Mouse (Mus musculus) heart, embryonic 11.5 days (tissue): ENCODE measurements around the gene Rai1. TPM values are rescaled to one million over a fixed set of nuclear protein-coding genes. Genes with fewer than 3 reads are reported as not detected.

Experiments
- ATAC-seq: fragments of 200-750 bp; cut with Nextera tagmentation; replicated peaks from 2 replicates; pipeline ENCODE4 v1.8.0; 2017; ENCODE audit warnings: moderate library complexity; ENCODE audit not compliant: insufficient number of reproducible peaks, low FRiP score, low TSS enrichment
- H3K27ac ChIP-seq: fragments of 300-500 bp; sonication (generic); 2 replicates; pipeline ENCODE4 v1.5.1; 2014; ENCODE audit warnings: mild to moderate bottlenecking, low read depth, low read length
- H3K27me3 ChIP-seq: fragments of 300-500 bp; sonication (generic); 2 replicates; pipeline ENCODE4 v1.6.1; 2014; ENCODE audit warnings: mild to moderate bottlenecking, low read length, mixed read lengths; ENCODE audit not compliant: control insufficient read depth, insufficient read depth
- H3K36me3 ChIP-seq: fragments of 300-500 bp; sonication (generic); 2 replicates; pipeline ENCODE4 v1.6.1; 2014; ENCODE audit warnings: mild to moderate bottlenecking, low read length, moderate library complexity, mixed read lengths; ENCODE audit not compliant: control insufficient read depth, insufficient read depth
- H3K4me1 ChIP-seq: fragments of 300-500 bp; sonication (generic); 2 replicates; pipeline ENCODE4 v1.6.1; 2014; ENCODE audit warnings: low read length; ENCODE audit not compliant: control insufficient read depth, insufficient read depth
- H3K4me2 ChIP-seq: fragments of 300-500 bp; sonication (generic); 2 replicates; pipeline ENCODE4 v1.6.1; 2014; ENCODE audit warnings: mild to moderate bottlenecking, moderate library complexity
- H3K4me3 ChIP-seq: fragments of 300-500 bp; sonication (generic); 2 replicates; pipeline ENCODE4 v1.5.1; 2014; ENCODE audit warnings: low read depth, low read length
- H3K9ac ChIP-seq: fragments of 300-500 bp; sonication (generic); 2 replicates; pipeline ENCODE4 v1.6.1; 2014; ENCODE audit warnings: mild to moderate bottlenecking, low read depth, low read length, moderate library complexity
- H3K9me3 ChIP-seq: fragments of 300-500 bp; sonication (generic); replicated peaks from 2 replicates; pipeline ENCODE4 v1.6.1; 2016; ENCODE audit warnings: low read length; ENCODE audit not compliant: control insufficient read depth
- WGBS: fragments of 180-500 bp; shearing (Covaris S2); extraction: QIAGEN DNeasy Blood & Tissue Kit; methylation state at CpG from one replicate; pipeline ENCODE4 v1.1.7; 2014; ENCODE audit not compliant: insufficient replicate concordance; 5-methylcytosine and 5-hydroxymethylcytosine counted together
- polyA plus RNA-seq: library from polyadenylated mRNA; unstranded; fragments of >200 nt; fragmentation: Nextera tagmentation; extraction: Ambion mirVana; gene quantifications from 2 replicates; pipeline ENCODE4 v1.2.1, GENCODE M21; 2014

Gene Rai1
- polyA plus RNA-seq, 1 experiment from 2014 or later: 24.4 TPM

GRCm38 (mm10) chr11:60193556-60193955, 88.7 kb downstream of the Rai1 start:
- Histone ChIP-seq H3K27me3 (no peaks in the 10 kb centered on the region), H3K4me2 (no peak overlapping the region), H3K4me1 (peaks cover 6% of the 10 kb centered on the region), H3K9ac (no peak overlapping the region), H3K9me3 (peaks cover 8% of the 10 kb centered on the region), H3K4me3 (no peak overlapping the region), H3K36me3 (peaks cover 59% of the 10 kb centered on the region), H3K27ac (no peak overlapping the region)
- ATAC-seq: no peak
- 87% methylated on average over 4 of the region's 4 CpGs for WGBS

- peaks cover 46% of the 10 kb centered on the region for H3K36me3 ChIP-seq
- H3K27me3 ChIP-seq: no peaks in the 10 kb centered on the region
- no peak overlapping the region for H3K4me3 ChIP-seq
- no peak overlapping the region for H3K27ac ChIP-seq
- ATAC-seq: no peak
- H3K9ac ChIP-seq: no peak overlapping the region
- H3K4me1 ChIP-seq: peaks cover 10% of the 10 kb centered on the region
- H3K9me3 ChIP-seq: peaks cover 8% of the 10 kb centered on the region
- no peak overlapping the region for H3K4me2 ChIP-seq
These were observed 90.3 kb downstream of the Rai1 start for GRCm38 (mm10) chr11:60195108-60195507.

- no peak for ATAC-seq
- Histone ChIP-seq H3K27me3 (no peaks in the 10 kb centered on the region), H3K9me3 (peaks cover 8% of the 10 kb centered on the region), H3K4me3 (no peak overlapping the region), H3K27ac (no peak overlapping the region), H3K4me2 (no peak overlapping the region), H3K36me3 (peaks cover 49% of the 10 kb centered on the region), H3K9ac (no peak overlapping the region), H3K4me1 (peaks cover 10% of the 10 kb centered on the region)
- WGBS: 80% methylated on average over 5 of the region's 5 CpGs
These were observed 91.5 kb downstream of the Rai1 start for GRCm38 (mm10) chr11:60196344-60196743.

GRCm38 (mm10) chr11:60197998-60198619, 93.3 kb downstream of the Rai1 start:
- Histone ChIP-seq H3K27me3 (no peaks in the 10 kb centered on the region), H3K27ac (no peak overlapping the region), H3K9ac (no peak overlapping the region), H3K9me3 (peaks cover 8% of the 10 kb centered on the region), H3K4me2 (no peak overlapping the region), H3K36me3 (peaks cover 50% of the 10 kb centered on the region), H3K4me1 (peaks cover 4% of the 10 kb centered on the region), H3K4me3 (no peak overlapping the region)
- WGBS: 78% methylated on average over 24 of the region's 24 CpGs
- no peak for ATAC-seq

- H3K27ac ChIP-seq: no peak overlapping the region
- H3K4me3 ChIP-seq: no peak overlapping the region
- H3K4me1 ChIP-seq: peaks cover 4% of the 10 kb centered on the region
- 89% methylated on average over 12 of the region's 12 CpGs for WGBS
- no peak overlapping the region for H3K9ac ChIP-seq
- ATAC-seq: no peak
- H3K4me2 ChIP-seq: no peak overlapping the region
- peaks cover 51% of the 10 kb centered on the region for H3K36me3 ChIP-seq
- no peaks in the 10 kb centered on the region for H3K27me3 ChIP-seq
- peaks cover 8% of the 10 kb centered on the region for H3K9me3 ChIP-seq
These were observed 93.8 kb downstream of the Rai1 start for GRCm38 (mm10) chr11:60198651-60199050.

- H3K9me3 ChIP-seq: peaks cover 2% of the 10 kb centered on the region; the same call in 1 of the 2 replicates
- H3K36me3 ChIP-seq: peaks cover 49% of the 10 kb centered on the region
- H3K27ac ChIP-seq: 0 out of 2 replicates have a peak overlapping the region, but pooled peaks have one; percentile 32
- H3K9ac ChIP-seq: peak overlapping the region; percentile 18; the same call in 1 of the 2 replicates
- H3K4me3 ChIP-seq: no peak overlapping the region
- H3K4me1 ChIP-seq: peaks cover 4% of the 10 kb centered on the region
- ATAC-seq: no peak
- 22% methylated on average over 18 of the region's 18 CpGs for WGBS
- H3K27me3 ChIP-seq: no peaks in the 10 kb centered on the region
- H3K4me2 ChIP-seq: 0 out of 2 replicates have a peak overlapping the region, but pooled peaks have one; percentile 5
These were observed 94.9 kb downstream of the Rai1 start for GRCm38 (mm10) chr11:60199702-60200184.

GRCm38 (mm10) chr11:60200384-60200783, 95.6 kb downstream of the Rai1 start:
- H3K9me3 ChIP-seq: no peaks in the 10 kb centered on the region
- ATAC-seq: no peak
- no peak overlapping the region for H3K4me3 ChIP-seq
- 86% methylated on average over 11 of the region's 11 CpGs for WGBS
- peaks cover 47% of the 10 kb centered on the region for H3K36me3 ChIP-seq
- H3K9ac ChIP-seq: no peak overlapping the region
- 0 out of 2 replicates have a peak overlapping the region, but pooled peaks have one; percentile 32 for H3K27ac ChIP-seq
- H3K27me3 ChIP-seq: no peaks in the 10 kb centered on the region
- no peak overlapping the region for H3K4me2 ChIP-seq
- H3K4me1 ChIP-seq: peaks cover 7% of the 10 kb centered on the region

- H3K4me3 ChIP-seq: no peak overlapping the region
- H3K9me3 ChIP-seq: no peaks in the 10 kb centered on the region
- 96% methylated on average over 26 of the region's 26 CpGs for WGBS
- H3K27ac ChIP-seq: no peak overlapping the region
- no peak for ATAC-seq
- H3K4me2 ChIP-seq: no peak overlapping the region
- H3K27me3 ChIP-seq: no peaks in the 10 kb centered on the region
- peaks cover 60% of the 10 kb centered on the region for H3K36me3 ChIP-seq
- 0 out of 2 replicates have a peak overlapping the region, but pooled peaks have one; percentile 22 for H3K9ac ChIP-seq
- H3K4me1 ChIP-seq: peaks cover 26% of the 10 kb centered on the region
These were observed 98.2 kb downstream of the Rai1 start for GRCm38 (mm10) chr11:60202710-60203638.
